ENCODE assay signal across 19 mouse cellular contexts in genomic region chr5:125096368-125096767, GRCm38 (mm10).
DNase-seq lines count a peak whose midpoint lies in the region; ATAC-seq and TF ChIP-seq lines count a peak whose summit lies in the region.
"Had no signal": no experiment of that assay in that cellular context is flagged by ENCODE, and none has a peak within 500 bp of the region (broad histone marks: within the 10 kb centered on the region; RNA-seq: fewer than 3 reads in every experiment).

No protein-coding gene starts in this region.

- H3K9ac ChIP-seq in hindbrain, embryonic 13.5 days: no peak overlapping the region
- H3K9ac ChIP-seq in lung, postnatal 0 days (replicated peaks; ENCODE audit: low read depth): no peak overlapping the region
- no peak overlapping the region for H3K9ac ChIP-seq in hindbrain, embryonic 14.5 days
- H3K9ac ChIP-seq: embryonic facial prominence, embryonic 12.5 days; intestine, embryonic 15.5 days; liver, embryonic 13.5 days had no signal

- H3K27me3 ChIP-seq in hindbrain, embryonic 13.5 days: no peaks in the 10 kb centered on the region
- H3K27me3 ChIP-seq in hindbrain, embryonic 10.5 days (ENCODE audit: insufficient read depth, poor library complexity, severe bottlenecking): no peaks in the 10 kb centered on the region
- H3K27me3 ChIP-seq in lung, postnatal 0 days (replicated peaks; ENCODE audit: insufficient read depth, low read length): no peaks in the 10 kb centered on the region
- no peaks in the 10 kb centered on the region for H3K27me3 ChIP-seq in hindbrain, embryonic 14.5 days (ENCODE audit: control insufficient read depth, insufficient read depth, low read length)
- H3K27me3 ChIP-seq: embryonic facial prominence, embryonic 12.5 days; intestine, embryonic 15.5 days; liver, embryonic 13.5 days had no signal

- peak overlapping the region; percentile 81 for H3K27ac ChIP-seq in hindbrain, embryonic 13.5 days
- no peak overlapping the region for H3K27ac ChIP-seq in hindbrain, embryonic 10.5 days
- peak overlapping the region; percentile 47; the same call in 1 of the 2 replicates for H3K27ac ChIP-seq in lung, postnatal 0 days (ENCODE audit: low read length)
- 0 out of 2 replicates have a peak overlapping the region, but pooled peaks have one; percentile 49 for H3K27ac ChIP-seq in hindbrain, embryonic 14.5 days
- H3K27ac ChIP-seq: embryonic facial prominence, embryonic 12.5 days; kidney, postnatal 0 days; left cerebral cortex, adult 2 months; liver, embryonic 13.5 days had no signal

- TF ChIP-seq CTCF in lung, postnatal 0 days (IDR thresholded peaks at IDR 0.05): no peak

- no peak overlapping the region for H3K4me2 ChIP-seq in hindbrain, embryonic 13.5 days
- H3K4me2 ChIP-seq in lung, postnatal 0 days (replicated peaks; ENCODE audit: low read depth, low read length): no peak overlapping the region
- no peak overlapping the region for H3K4me2 ChIP-seq in hindbrain, embryonic 14.5 days (replicated peaks)
- H3K4me2 ChIP-seq: embryonic facial prominence, embryonic 12.5 days; intestine, embryonic 15.5 days; liver, embryonic 13.5 days had no signal

- no peak for ATAC-seq in hindbrain, embryonic 13.5 days (ENCODE audit: low FRiP score)
- ATAC-seq in lung, postnatal 0 days: peak; percentile 43
- ATAC-seq in hindbrain, embryonic 14.5 days (ENCODE audit: low FRiP score): no peak

- no peaks in the 10 kb centered on the region for H3K9me3 ChIP-seq in hindbrain, embryonic 13.5 days
- 0 out of 2 replicates have a peak, but pooled peaks cover 1% of the 10 kb centered on the region for H3K9me3 ChIP-seq in hindbrain, embryonic 10.5 days
- no peaks in the 10 kb centered on the region for H3K9me3 ChIP-seq in lung, postnatal 0 days (ENCODE audit: low read length)
- no peaks in the 10 kb centered on the region for H3K9me3 ChIP-seq in hindbrain, embryonic 14.5 days (ENCODE audit: control insufficient read depth, low read length)
- H3K9me3 ChIP-seq: embryonic facial prominence, embryonic 12.5 days; intestine, embryonic 15.5 days; liver, embryonic 13.5 days had no signal

- H3K4me1 ChIP-seq in hindbrain, embryonic 13.5 days (replicated peaks): peaks cover 50% of the 10 kb centered on the region
- H3K4me1 ChIP-seq in hindbrain, embryonic 10.5 days (replicated peaks): peaks cover 25% of the 10 kb centered on the region
- no peaks in the 10 kb centered on the region for H3K4me1 ChIP-seq in lung, postnatal 0 days (ENCODE audit: insufficient read depth, low read depth, low read length)
- peaks cover 9% of the 10 kb centered on the region for H3K4me1 ChIP-seq in hindbrain, embryonic 14.5 days (replicated peaks; ENCODE audit: control insufficient read depth, insufficient read depth, low read length)
- H3K4me1 ChIP-seq: embryonic facial prominence, embryonic 12.5 days; liver, embryonic 13.5 days had no signal

- H3K4me3 ChIP-seq in hindbrain, embryonic 13.5 days: no peak overlapping the region
- no peak overlapping the region for H3K4me3 ChIP-seq in hindbrain, embryonic 10.5 days
- no peak overlapping the region for H3K4me3 ChIP-seq in lung, postnatal 0 days (ENCODE audit: low read depth, low read length)
- no peak overlapping the region for H3K4me3 ChIP-seq in hindbrain, embryonic 14.5 days (replicated peaks; ENCODE audit: low read length)
- H3K4me3 ChIP-seq: embryonic facial prominence, embryonic 12.5 days; intestine, embryonic 15.5 days; left cerebral cortex, adult 2 months; liver, embryonic 13.5 days had no signal

- no peak for TF ChIP-seq EP300 in lung, postnatal 0 days (IDR thresholded peaks at IDR 0.05)

- 82% methylated on average over 11 of the region's 11 CpGs for WGBS in hindbrain, embryonic 13.5 days
- 92% methylated on average over 11 of the region's 11 CpGs for WGBS in hindbrain, embryonic 10.5 days
- 59% methylated on average over 11 of the region's 11 CpGs for WGBS in lung, postnatal 0 days
- WGBS in hindbrain, embryonic 14.5 days: 81% methylated on average over 11 of the region's 11 CpGs

- no peak for DNase-seq in hindbrain, embryonic 10.5 days (ENCODE audit: low spot score)
- DNase-seq in lung, postnatal 0 days (ENCODE audit: low spot score): peak; percentile 62
- DNase-seq in lung, postnatal 36 days: no peak
- DNase-seq in NIH3T3 (ENCODE audit: low read depth): peak; percentile 48
- DNase-seq in hindbrain, embryonic 14.5 days (ENCODE audit: low spot score): no peak
- no peak for DNase-seq in embryo, embryonic 10.5 days (ENCODE audit: low spot score)
- no peak for DNase-seq in right cerebral cortex, adult 2 months (ENCODE audit: low spot score in 2 of 2)
- DNase-seq: adrenal gland, postnatal 25 days; cerebellum, adult 2 months; gastrocnemius, postnatal 10 days; liver, embryonic 13.5 days; right cerebral cortex, adult 18-20 months; spleen, adult 18-20 months; thymus, postnatal 4 days had no signal

- H3K36me3 ChIP-seq in hindbrain, embryonic 13.5 days: peaks cover 46% of the 10 kb centered on the region
- H3K36me3 ChIP-seq in hindbrain, embryonic 10.5 days: peaks cover 99% of the 10 kb centered on the region
- H3K36me3 ChIP-seq in lung, postnatal 0 days (ENCODE audit: insufficient read depth, low read length): peaks cover under 1% of the 10 kb centered on the region; the same call in 1 of the 2 replicates
- peaks cover 33% of the 10 kb centered on the region for H3K36me3 ChIP-seq in hindbrain, embryonic 14.5 days (replicated peaks; ENCODE audit: control insufficient read depth, insufficient read depth)

Comparison
In these comparisons a context has a peak if more than half of its experiments do, and no peak if none do; other contexts are left out.
1. DNase-seq: peak in lung, postnatal 0 days (single experiment) and NIH3T3 (single experiment); none in hindbrain, embryonic 10.5 days (single experiment), lung, postnatal 36 days (single experiment), hindbrain, embryonic 14.5 days (single experiment), embryo, embryonic 10.5 days (single experiment) and right cerebral cortex, adult 2 months (0 of 2).